Comparison of ENCODE assay signal across 28 mouse cellular contexts in genomic region chr16:23093321-23093953, GRCm38 (mm10). TPM values are rescaled to one million over a fixed set of nuclear protein-coding genes. Genes with fewer than 3 reads are reported as not detected.
A peak's percentile ranks its signal among the peaks of the same experiment; 100 is the strongest.
DNase-seq lines count a peak whose midpoint lies in the region; ATAC-seq lines count a peak whose summit lies in the region.
"Had no signal": no experiment of that assay in that cellular context is flagged by ENCODE, and none has a peak within 500 bp of the region (broad histone marks: within the 10 kb centered on the region; RNA-seq: fewer than 3 reads in every experiment).

No protein-coding gene starts in this region.

- no peak overlapping the region for H3K27ac ChIP-seq in heart, embryonic 15.5 days
- H3K27ac ChIP-seq: forebrain, embryonic 10.5 days; forebrain, embryonic 13.5 days; gastrocnemius, adult 2 months; heart, embryonic 13.5 days; hindbrain, embryonic 12.5 days; hindbrain, embryonic 15.5 days had no signal

- no peaks in the 10 kb centered on the region for H3K27me3 ChIP-seq in heart, embryonic 15.5 days
- H3K27me3 ChIP-seq: CH12.LX; forebrain, embryonic 13.5 days; heart, embryonic 13.5 days; hindbrain, embryonic 12.5 days; hindbrain, embryonic 15.5 days; Patski had no signal

- no peaks in the 10 kb centered on the region for H3K4me1 ChIP-seq in heart, embryonic 15.5 days (replicated peaks)
- H3K4me1 ChIP-seq: forebrain, embryonic 10.5 days; forebrain, embryonic 13.5 days; heart, embryonic 13.5 days; hindbrain, embryonic 12.5 days; hindbrain, embryonic 15.5 days had no signal

- no peak overlapping the region for H3K4me3 ChIP-seq in heart, embryonic 15.5 days
- H3K4me3 ChIP-seq: forebrain, embryonic 10.5 days; forebrain, embryonic 13.5 days; gastrocnemius, adult 2 months; heart, embryonic 13.5 days; hindbrain, embryonic 12.5 days; hindbrain, embryonic 15.5 days had no signal

- H3K4me2 ChIP-seq in heart, embryonic 15.5 days, result no peak overlapping the region
- H3K4me2 ChIP-seq: forebrain, embryonic 13.5 days; heart, embryonic 13.5 days; hindbrain, embryonic 12.5 days; hindbrain, embryonic 15.5 days had no signal

- no peaks in the 10 kb centered on the region for H3K36me3 ChIP-seq in heart, embryonic 15.5 days
- H3K36me3 ChIP-seq: forebrain, embryonic 10.5 days; G1E; heart, embryonic 13.5 days; hindbrain, embryonic 12.5 days; hindbrain, embryonic 15.5 days had no signal

- 75% methylated on average over 13 of the region's 13 CpGs for WGBS in heart, embryonic 15.5 days

- H3K9me3 ChIP-seq in heart, embryonic 15.5 days (replicated peaks), result no peaks in the 10 kb centered on the region
- H3K9me3 ChIP-seq: forebrain, embryonic 10.5 days; forebrain, embryonic 13.5 days; G1E; heart, embryonic 13.5 days; hindbrain, embryonic 12.5 days; hindbrain, embryonic 15.5 days had no signal

- ATAC-seq in heart, embryonic 15.5 days (replicated peaks; ENCODE audit: insufficient number of reproducible peaks, insufficient read depth, low FRiP score, low read depth), result 0 out of 2 replicates have a peak, but pooled peaks have one; percentile 37
- ATAC-seq: forebrain, embryonic 13.5 days; forebrain, postnatal 0 days; intestine, postnatal 0 days; Patski had no signal

- peak; percentile 16 to 26 for DNase-seq in cerebellum, adult 18-20 months
- DNase-seq in cerebellum, postnatal 4 days (ENCODE audit: low spot score in 2 of 2), result no peak
- peak; percentile 72 to 73 for DNase-seq in cerebellum, postnatal 10 days
- DNase-seq in cerebellum, adult 11 months, result no peak
- no peak for DNase-seq in heart, adult 9 months (ENCODE audit: low spot score in 2 of 2)
- no peak for DNase-seq in spleen, postnatal 14 days (ENCODE audit: low spot score in 2 of 2)
- DNase-seq: adrenal gland, postnatal 10 days; adrenal gland, postnatal 36 days; B cell, adult 2 months; forebrain, postnatal 0 days; gastrocnemius, adult 2 months; gastrocnemius, postnatal 14 days; heart, adult 18-20 months; kidney, adult 2 months had no signal

- H3K9ac ChIP-seq in heart, embryonic 15.5 days, result no peak overlapping the region
- H3K9ac ChIP-seq: forebrain, embryonic 13.5 days; forebrain, postnatal 0 days; heart, embryonic 13.5 days; hindbrain, embryonic 12.5 days; hindbrain, embryonic 15.5 days had no signal

RNA-seq across cellular contexts. Expression of gene Eif4a2, which starts 13.8 kb away (rescaled TPM):
- 155 and 160 TPM in 2 replicates for polyA plus RNA-seq in heart, embryonic 15.5 days (2015; fragmentation: Nextera tagmentation; extraction: Ambion mirVana)

RNA-seq across cellular contexts. Expression of gene Rfc4, which starts 34.1 kb away (rescaled TPM):
- polyA plus RNA-seq in heart, embryonic 15.5 days (2015; fragmentation: Nextera tagmentation; extraction: Ambion mirVana), result 71.6 and 74.4 TPM in 2 replicates

RNA-seq across cellular contexts. Expression of gene Kng1, which starts 35.8 kb away (rescaled TPM):
- 0.54 and 4.3 TPM in 2 replicates for polyA plus RNA-seq in heart, embryonic 15.5 days (2015; fragmentation: Nextera tagmentation; extraction: Ambion mirVana)
- polyA plus RNA-seq: embryonic facial prominence, embryonic 11.5 days; forebrain, embryonic 10.5 days; forebrain, embryonic 13.5 days; forebrain, postnatal 0 days; frontal cortex, adult 2 months; G1E; hindbrain, embryonic 12.5 days; intestine, embryonic 14.5 days had no signal

RNA-seq across cellular contexts. Expression of gene Adipoq, which starts 52.9 kb away (rescaled TPM):
- 0.10 TPM in 1 of 2 replicates, not detected in the other for polyA plus RNA-seq in heart, embryonic 15.5 days (2015; fragmentation: Nextera tagmentation; extraction: Ambion mirVana)
- polyA plus RNA-seq: embryonic facial prominence, embryonic 11.5 days; forebrain, embryonic 10.5 days; forebrain, embryonic 13.5 days; forebrain, postnatal 0 days; G1E; hindbrain, embryonic 12.5 days; hindbrain, embryonic 15.5 days; intestine, embryonic 14.5 days; intestine, postnatal 0 days; kidney, embryonic 14.5 days; Patski had no signal

Comparison
In these comparisons a context has a peak if more than half of its experiments do, and no peak if none do; other contexts are left out.
1. DNase-seq: peak in cerebellum, adult 18-20 months (2 of 2) and cerebellum, postnatal 10 days (2 of 2); none in cerebellum, postnatal 4 days (0 of 2), cerebellum, adult 11 months (single experiment), heart, adult 9 months (0 of 2) and spleen, postnatal 14 days (0 of 2).